29 mouse cellular contexts compared by ENCODE assay signal in the genomic region with DNA sequence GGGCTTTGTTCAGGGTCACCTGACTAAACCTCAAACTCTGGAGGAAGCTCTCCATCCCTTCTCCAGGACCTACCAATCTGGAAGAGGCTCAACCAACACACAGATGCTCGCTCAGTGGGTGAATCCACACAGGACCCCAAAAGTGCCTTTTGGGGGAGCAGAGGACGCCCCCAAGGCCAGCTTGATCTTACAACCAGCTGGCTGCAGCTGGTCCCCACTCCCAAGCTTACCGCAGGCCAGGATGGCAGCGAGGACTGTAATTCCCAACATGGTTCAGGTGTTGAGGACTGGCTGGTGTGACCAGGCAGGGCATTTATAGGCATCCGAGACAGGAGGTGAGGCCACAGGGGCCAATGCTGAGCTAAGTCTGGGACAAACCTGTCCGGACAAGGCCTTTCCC. TPM values are rescaled to one million over a fixed set of nuclear protein-coding genes. Genes with fewer than 3 reads are reported as not detected.
DNase-seq lines count a peak whose midpoint lies in the region; ATAC-seq and TF ChIP-seq lines count a peak whose summit lies in the region.
"Had no signal": no experiment of that assay in that cellular context is flagged by ENCODE, and none has a peak within 500 bp of the region (broad histone marks: within the 10 kb centered on the region; RNA-seq: fewer than 3 reads in every experiment).

A gene (minus strand): TSS at position 361 of the 400 bp plus-strand sequence.

- H3K4me2 ChIP-seq in hindbrain, embryonic 11.5 days (replicated peaks; ENCODE audit: low read depth, low read length), result no peak within 1 kb of the TSS
- H3K4me2 ChIP-seq: embryonic facial prominence, embryonic 12.5 days; forebrain, embryonic 12.5 days had no signal

- H3K4me1 ChIP-seq in spleen, adult 2 months (ENCODE audit: control insufficient read depth, insufficient read depth, insufficient read length), result no peaks in the 10 kb centered on the region
- no peaks in the 10 kb centered on the region for H3K4me1 ChIP-seq in hindbrain, embryonic 11.5 days (replicated peaks; ENCODE audit: control insufficient read depth, insufficient read depth, low read length)
- H3K4me1 ChIP-seq: embryonic facial prominence, embryonic 10.5 days; embryonic facial prominence, embryonic 12.5 days; forebrain, embryonic 10.5 days; forebrain, embryonic 12.5 days had no signal

- H3K9me3 ChIP-seq in hindbrain, embryonic 11.5 days (ENCODE audit: control insufficient read depth, low read length), result no peaks in the 10 kb centered on the region
- H3K9me3 ChIP-seq: embryonic facial prominence, embryonic 10.5 days; embryonic facial prominence, embryonic 12.5 days; forebrain, embryonic 10.5 days; forebrain, embryonic 12.5 days; G1E had no signal

- intact Hi-C loops in heart, postnatal 14 days (cut with DNase I), result no loop called here

- peak; percentile 74 for DNase-seq in heart, adult 11 months
- DNase-seq in heart, postnatal 14 days, result no peak
- no peak for DNase-seq in spleen, adult 2 months (ENCODE audit: low read depth in 1 of 2, low spot score in 2 of 2)
- DNase-seq in spleen, postnatal 10 days (ENCODE audit: low spot score in 2 of 2), result no peak
- DNase-seq in hindbrain, embryonic 11.5 days (ENCODE audit: low spot score), result no peak
- DNase-seq: adrenal gland, adult 8-10 months; adrenal gland, postnatal 14 days; adrenal gland, postnatal 36 days; B cell, adult 2 months; cerebellum, adult 11-12 months; cerebellum, adult 2 months; cerebellum, adult 9-10 months; cerebellum, postnatal 10 days; cerebellum, postnatal 25 days had no signal

- no peak within 1 kb of the TSS for H3K9ac ChIP-seq in hindbrain, embryonic 11.5 days (ENCODE audit: low read depth, low read length)
- H3K9ac ChIP-seq: embryonic facial prominence, embryonic 12.5 days; forebrain, embryonic 12.5 days had no signal

- 85% methylated on average over 6 of the region's 6 CpGs for WGBS in spleen, adult 2 months
- WGBS in hindbrain, embryonic 11.5 days, result 88% methylated on average over 6 of the region's 6 CpGs

- no peaks in the 10 kb centered on the region for H3K36me3 ChIP-seq in spleen, adult 2 months (ENCODE audit: control insufficient read depth, insufficient read depth, low read length)
- H3K36me3 ChIP-seq in hindbrain, embryonic 11.5 days (ENCODE audit: control insufficient read depth, insufficient read depth, low read length), result no peaks in the 10 kb centered on the region
- H3K36me3 ChIP-seq: embryonic facial prominence, embryonic 10.5 days; embryonic facial prominence, embryonic 12.5 days; forebrain, embryonic 10.5 days; forebrain, embryonic 12.5 days; G1E had no signal

- no peak for TF ChIP-seq POLR2A in spleen, adult 2 months (IDR thresholded peaks at IDR 0.05; ENCODE audit: low read depth, low read length)

- H3K27me3 ChIP-seq in spleen, adult 2 months (ENCODE audit: control insufficient read depth, insufficient read depth, low read length), result no peaks in the 10 kb centered on the region
- no peaks in the 10 kb centered on the region for H3K27me3 ChIP-seq in hindbrain, embryonic 11.5 days (ENCODE audit: control insufficient read depth, insufficient read depth, low read length)
- H3K27me3 ChIP-seq: CH12.LX; embryonic facial prominence, embryonic 12.5 days; Patski had no signal

- ATAC-seq in erythroid progenitor cell, adult 5-6 weeks (replicated peaks; ENCODE audit: low FRiP score, poor library complexity, severe bottlenecking), result peak; percentile 53; the same call in 1 of the 2 replicates
- no peak for ATAC-seq in hindbrain, embryonic 11.5 days (ENCODE audit: low FRiP score)
- ATAC-seq: activated CD4-positive, CD25-positive, alpha-beta regulatory T cell, adult 4 months; CD4-positive, CD25-positive, alpha-beta regulatory T cell, adult 4 months; forebrain, embryonic 14.5 days; forebrain, embryonic 16.5 days; Patski had no signal

- H3K4me3 ChIP-seq in spleen, adult 2 months (ENCODE audit: extremely low read depth, insufficient read depth, insufficient read length), result no peak within 1 kb of the TSS
- H3K4me3 ChIP-seq in hindbrain, embryonic 11.5 days (ENCODE audit: low read depth, low read length), result no peak within 1 kb of the TSS
- H3K4me3 ChIP-seq: embryonic facial prominence, embryonic 10.5 days; embryonic facial prominence, embryonic 12.5 days; forebrain, embryonic 10.5 days; forebrain, embryonic 12.5 days had no signal

- no peak for TF ChIP-seq CTCF in spleen, adult 2 months (IDR thresholded peaks at IDR 0.05; ENCODE audit: extremely low read depth, insufficient read depth, insufficient read length, insufficient replicate concordance)

- H3K27ac ChIP-seq in spleen, adult 2 months (ENCODE audit: insufficient read depth, low read length), result no peak within 1 kb of the TSS
- no peak within 1 kb of the TSS for H3K27ac ChIP-seq in hindbrain, embryonic 11.5 days (ENCODE audit: low read depth, low read length)
- H3K27ac ChIP-seq: embryonic facial prominence, embryonic 10.5 days; embryonic facial prominence, embryonic 12.5 days; forebrain, embryonic 10.5 days; forebrain, embryonic 12.5 days had no signal

RNA-seq across cellular contexts. Expression of the gene that starts here (rescaled TPM):
- total RNA-seq in heart, postnatal 14 days (2021), result not detected
- 84.6 and 1,887 TPM in 2 replicates for polyA plus RNA-seq in spleen, adult 2 months (2012; rRNA removed)
- not detected in 2 replicates for total RNA-seq in erythroid progenitor cell, adult 5-6 weeks (2015; ENCODE audit: low replicate concordance)
- not detected in 2 replicates for total RNA-seq in erythroid progenitor cell, adult 5-6 weeks (2017; ENCODE audit: low replicate concordance)
- polyA plus RNA-seq in hindbrain, embryonic 11.5 days (2014; fragmentation: Nextera tagmentation; extraction: Ambion mirVana), result not detected in 2 replicates
- total RNA-seq: adrenal gland, adult 18-20 months; adrenal gland, adult 8-10 months; adrenal gland, postnatal 14 days; adrenal gland, postnatal 36 days; CH12.LX; G1E had no signal
- polyA plus RNA-seq: activated CD4-positive, CD25-positive, alpha-beta regulatory T cell, adult 4 months; CD4-positive, CD25-positive, alpha-beta regulatory T cell, adult 4 months; cerebellum, adult 2 months; cortical plate, adult 2 months; embryonic facial prominence, embryonic 10.5 days; embryonic facial prominence, embryonic 12.5 days; embryonic facial prominence, embryonic 14.5 days; forebrain, embryonic 10.5 days; forebrain, embryonic 12.5 days; forebrain, embryonic 14.5 days; forebrain, embryonic 16.5 days; G1E; Patski had no signal

Comparison
In these comparisons a context has a peak if more than half of its experiments do, and no peak if none do; other contexts are left out.
1. RNA of the gene that starts here (polyA plus RNA-seq): 84.6 to 1,887 TPM in spleen, adult 2 months; not detected in hindbrain, embryonic 11.5 days; every median in the first group is over 10 times any median in the second.
2. Peak in ATAC-seq in erythroid progenitor cell, adult 5-6 weeks; RNA of the gene not detected or under 1 TPM.